Mouse (Mus musculus) testis, postnatal 10 days (tissue): ENCODE results near the gene Syndig1l.

Experiments
- DNase-seq: peaks from one replicate; pipeline ENCODE4 v3.0.0; 2021; ENCODE audit warnings: low spot score

Gene Syndig1l

GRCm38 (mm10) chr12:84698319-84699081 is at the start of gene Syndig1l:
Syndig1l (minus strand) TSS chr12:84698831.
- peak; percentile 88 for DNase-seq

DNA sequence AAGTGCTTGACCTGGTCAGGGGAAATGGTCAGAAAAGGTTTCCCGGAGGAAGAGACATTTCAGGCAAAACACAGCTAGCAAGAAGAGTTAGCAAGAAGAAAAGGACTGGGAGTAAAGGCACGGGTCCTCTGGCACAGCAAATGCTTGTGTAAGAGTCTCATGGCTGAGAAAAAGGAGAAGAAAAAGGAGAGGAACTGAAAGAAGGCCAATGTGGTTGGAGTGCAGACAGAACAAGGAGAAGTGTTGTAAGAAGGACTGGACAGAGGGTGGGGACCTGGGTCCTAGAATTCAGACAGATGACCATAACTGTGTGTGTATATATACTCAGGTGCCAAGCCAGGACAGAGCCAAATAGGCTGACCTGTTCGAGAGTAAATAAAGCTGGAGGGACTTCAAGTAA is 49.5 kb upstream of the Syndig1l start:
- DNase-seq = no peak

GRCm38 (mm10) chr12:84745700-84746099 is 47.1 kb upstream of the Syndig1l start:
- no peak for DNase-seq

GRCm38 (mm10) chr12:84743496-84743895 is 44.9 kb upstream of the Syndig1l start:
- DNase-seq = no peak

DNA sequence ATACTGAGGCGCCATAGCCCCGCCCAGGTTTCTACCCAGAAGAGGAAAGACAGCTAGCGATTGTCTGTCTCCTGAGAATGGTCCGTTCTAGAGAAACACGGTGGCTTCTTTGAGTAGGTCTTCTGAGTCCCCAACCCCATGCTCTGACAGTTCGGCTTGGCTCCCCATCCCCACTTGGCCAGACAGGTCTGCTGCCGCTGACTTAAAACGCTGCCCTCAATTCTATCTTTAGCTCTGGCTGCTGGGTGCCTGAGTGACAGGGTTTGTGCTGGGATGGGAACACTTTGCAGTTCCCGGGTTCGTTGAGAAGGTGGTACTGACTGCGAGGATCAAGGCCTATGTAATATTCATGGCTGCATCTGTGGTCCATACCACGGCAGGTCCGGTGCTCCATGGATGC is 34.7 kb upstream of the Syndig1l start:
- DNase-seq = no peak

GRCm38 (mm10) chr12:84728421-84728820 is 29.8 kb upstream of the Syndig1l start:
- no peak for DNase-seq

DNA sequence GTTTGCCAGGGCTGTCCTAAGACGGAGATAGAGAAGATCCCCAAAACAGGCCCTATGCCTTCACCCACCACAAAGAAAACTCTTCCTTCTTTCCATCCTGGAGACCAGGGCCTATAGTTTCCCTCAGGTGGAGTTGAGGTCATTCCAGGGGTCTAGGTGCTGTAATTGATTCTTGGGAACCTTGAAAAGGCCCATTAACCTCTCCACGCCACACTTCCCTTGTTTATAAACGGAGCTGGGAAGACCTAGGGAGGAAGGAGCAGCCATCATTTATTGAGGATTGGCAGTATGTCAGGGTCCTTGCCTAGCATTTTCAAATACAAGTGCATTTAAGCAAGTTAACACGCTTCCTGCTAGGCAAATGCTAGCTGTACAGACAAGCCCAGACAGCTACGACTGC is 28.8 kb upstream of the Syndig1l start:
- no peak for DNase-seq

DNA sequence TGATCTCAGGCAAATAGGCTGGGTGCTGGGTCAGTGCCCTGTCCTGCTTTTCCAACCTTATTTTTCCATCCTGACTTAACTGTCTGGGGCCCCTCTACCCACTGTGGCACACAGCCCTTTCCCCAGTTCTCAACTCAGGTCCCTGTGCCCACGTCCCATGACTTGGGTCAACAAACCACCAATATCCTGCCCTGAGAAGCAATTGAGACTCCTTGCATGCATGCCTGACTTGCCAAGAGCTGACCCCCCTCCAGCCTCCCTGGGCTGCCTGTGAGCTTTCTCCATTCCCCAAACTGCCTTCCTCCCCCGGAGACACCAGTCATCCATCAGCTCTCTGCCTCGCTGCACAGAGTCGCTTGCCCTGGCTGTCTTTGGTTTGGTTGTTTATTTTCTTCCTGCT is 28.4 kb upstream of the Syndig1l start:
- no peak for DNase-seq

- DNase-seq = no peak
These were observed 27.8 kb upstream of the Syndig1l start for GRCm38 (mm10) chr12:84726391-84726790.

GRCm38 (mm10) chr12:84718462-84719244 is 20.0 kb upstream of the Syndig1l start:
- DNase-seq = no peak

DNA sequence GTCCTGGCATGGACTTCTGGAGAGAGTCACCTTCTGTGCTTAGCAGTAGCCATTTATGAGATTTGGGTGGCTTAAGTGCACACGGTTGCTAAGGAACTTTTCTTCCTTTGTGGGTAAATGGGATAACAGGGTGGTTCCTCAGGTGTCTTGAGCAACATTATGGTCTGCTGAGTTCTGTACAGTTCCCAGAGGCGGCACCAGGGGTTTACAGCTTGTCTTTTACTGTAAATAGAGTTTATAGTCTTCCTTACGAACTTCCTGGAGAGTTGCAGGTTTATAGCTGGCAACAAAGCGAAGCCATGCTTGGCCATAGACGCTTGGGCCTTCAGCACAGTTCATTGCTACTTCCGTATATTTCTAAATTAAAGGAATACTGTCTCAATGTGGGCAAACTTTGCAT is 15.9 kb upstream of the Syndig1l start:
- no peak for DNase-seq

GRCm38 (mm10) chr12:84709842-84710439 is 11.3 kb upstream of the Syndig1l start:
- peak; percentile 61 for DNase-seq

GRCm38 (mm10) chr12:84707804-84708203 is 9.2 kb upstream of the Syndig1l start:
- DNase-seq = no peak

DNA sequence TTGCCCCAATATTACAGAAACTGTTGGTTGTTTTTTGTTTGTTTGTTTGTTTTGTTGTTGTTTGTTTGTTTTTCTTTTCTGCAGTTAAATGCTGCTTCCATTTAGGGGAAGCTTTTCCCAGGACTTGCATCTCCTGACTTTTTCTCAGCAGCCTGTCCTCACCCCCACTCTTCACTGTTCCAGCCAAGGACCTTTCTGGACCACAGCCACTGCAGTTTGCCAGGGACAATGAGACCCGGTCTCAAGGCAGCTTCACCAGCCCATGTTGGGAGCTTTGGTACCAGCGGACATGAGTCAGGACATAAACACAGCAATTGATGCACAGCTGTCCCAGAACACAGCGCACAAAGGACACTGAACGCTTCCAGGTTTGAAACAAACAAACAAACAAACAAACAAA is 8.3 kb upstream of the Syndig1l start:
- DNase-seq = no peak

GRCm38 (mm10) chr12:84702586-84702985 is 4.0 kb upstream of the Syndig1l start:
- DNase-seq = no peak

GRCm38 (mm10) chr12:84692141-84692540 is 6.5 kb downstream of the Syndig1l start:
- DNase-seq = no peak

DNA sequence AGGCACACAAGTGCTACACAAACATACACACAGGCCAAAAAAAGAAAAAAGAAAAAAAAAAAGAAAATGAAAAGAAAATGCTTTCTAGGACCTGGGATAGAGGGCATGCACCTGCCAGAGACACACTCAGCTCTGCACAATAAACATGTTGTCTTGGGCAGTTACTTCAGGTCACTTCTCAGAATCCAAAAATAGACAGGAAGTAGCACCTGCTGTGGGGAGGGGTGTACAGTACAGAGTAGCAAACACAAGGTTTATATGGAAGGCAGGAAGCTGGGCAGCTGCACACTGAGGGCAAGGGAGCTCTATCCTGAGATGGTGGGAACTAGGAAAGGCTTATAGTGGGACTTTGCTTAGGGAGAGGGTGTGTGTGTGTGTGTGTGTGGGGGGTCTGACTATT is 7.3 kb downstream of the Syndig1l start:
- no peak for DNase-seq

- no peak for DNase-seq
These were observed 9.6 kb downstream of the Syndig1l start for GRCm38 (mm10) chr12:84689051-84689450.

DNA sequence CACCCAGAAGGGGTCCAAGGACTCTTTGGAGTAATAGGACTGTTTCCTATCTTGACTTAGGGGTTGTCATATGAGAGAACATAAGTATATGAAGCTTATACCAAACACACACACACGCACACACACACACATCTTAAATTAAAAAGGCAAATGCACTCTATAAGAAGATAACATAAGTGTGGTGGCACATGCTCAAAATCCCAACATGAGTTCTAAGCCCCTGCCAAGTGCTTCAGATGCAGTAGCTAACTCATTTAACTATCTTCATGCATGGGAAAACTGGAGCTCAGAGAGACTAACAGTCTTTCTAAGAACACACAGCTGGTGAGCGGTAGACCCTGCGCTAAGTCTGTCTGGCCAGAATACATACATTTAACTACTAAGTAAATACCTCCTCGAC is 11.1 kb downstream of the Syndig1l start:
- DNase-seq = no peak

GRCm38 (mm10) chr12:84686176-84686575 is 12.5 kb downstream of the Syndig1l start:
- no peak for DNase-seq

GRCm38 (mm10) chr12:84684569-84684968 is 14.1 kb downstream of the Syndig1l start:
- no peak for DNase-seq

DNA sequence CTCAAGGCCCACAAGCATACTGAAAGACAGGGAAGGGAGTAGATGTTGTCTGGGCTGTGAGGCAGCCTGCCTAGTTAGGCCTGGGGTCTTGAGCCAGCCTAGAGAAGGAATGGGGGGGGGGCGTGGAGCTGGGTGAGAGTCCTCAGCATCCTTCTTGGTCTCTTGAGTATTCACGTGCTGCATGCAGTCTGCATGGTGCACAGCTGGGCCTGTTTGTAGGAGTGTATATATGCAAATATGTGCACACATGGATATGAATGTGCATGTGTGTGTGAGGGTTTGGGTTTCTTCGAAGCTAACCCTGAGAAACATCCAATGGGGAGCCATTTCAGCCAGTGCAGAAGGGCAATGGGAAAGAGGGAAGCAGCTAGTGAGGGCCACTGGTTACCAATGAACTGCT is 22.6 kb downstream of the Syndig1l start:
- no peak for DNase-seq
